Mouse (Mus musculus) liver, embryonic 16.5 days (tissue): Measurements from ENCODE around the gene Pycr1. TPM values are rescaled to one million over a fixed set of nuclear protein-coding genes. Genes with fewer than 3 reads are reported as not detected.
"Not testable (repeated sequence)": the region's sequence is repeated elsewhere in the genome, so short reads cannot be mapped to it uniquely, and the experiment has no call there.

Source experiments
- ATAC-seq: fragments of 200-750 bp; cut with Nextera tagmentation; 2 replicates; pipeline ENCODE4 v1.8.0; 2017; ENCODE audit warnings: low read depth, mild to moderate bottlenecking, moderate number of reproducible peaks, moderate library complexity
- H3K27ac ChIP-seq: fragments of 300-500 bp; sonication (generic); 2 replicates; pipeline ENCODE4 v1.5.1; 2014; ENCODE audit warnings: mild to moderate bottlenecking, low read length
- H3K27me3 ChIP-seq: fragments of 300-500 bp; sonication (generic); 2 replicates; pipeline ENCODE4 v1.6.1; 2014; ENCODE audit warnings: low read depth, low read length, mixed read lengths; ENCODE audit not compliant: control insufficient read depth, insufficient read depth
- H3K36me3 ChIP-seq: fragments of 300-500 bp; sonication (generic); 2 replicates; pipeline ENCODE4 v1.6.1; 2014; ENCODE audit warnings: mild to moderate bottlenecking; ENCODE audit not compliant: control insufficient read depth, insufficient read depth
- H3K4me1 ChIP-seq: fragments of 300-500 bp; sonication (generic); 2 replicates; pipeline ENCODE4 v1.6.1; 2014; ENCODE audit warnings: low read depth, low read length, mixed read lengths; ENCODE audit not compliant: control insufficient read depth
- H3K4me2 ChIP-seq: fragments of 300-500 bp; sonication (generic); 2 replicates; pipeline ENCODE4 v1.6.1; 2014; ENCODE audit warnings: low read depth, low read length, mixed read lengths
- H3K4me3 ChIP-seq: fragments of 300-500 bp; sonication (generic); 2 replicates; pipeline ENCODE4 v1.5.1; 2014; ENCODE audit warnings: low read depth, mild to moderate bottlenecking, low read length
- H3K9ac ChIP-seq: fragments of 300-500 bp; sonication (generic); 2 replicates; pipeline ENCODE4 v1.6.1; 2014; ENCODE audit warnings: low read depth, low read length
- H3K9me3 ChIP-seq: fragments of 300-500 bp; sonication (generic); replicated peaks from 2 replicates; pipeline ENCODE4 v1.6.1; 2016; ENCODE audit warnings: low read length; ENCODE audit not compliant: control insufficient read depth
- WGBS: fragments of 180-500 bp; shearing (Covaris S2); extraction: QIAGEN DNeasy Blood & Tissue Kit; methylation state at CpG from one replicate; pipeline ENCODE4 v1.1.7; 2014; ENCODE audit not compliant: insufficient replicate concordance; 5-methylcytosine and 5-hydroxymethylcytosine counted together
- polyA plus RNA-seq: library from polyadenylated mRNA; unstranded; fragments of >200 nt; fragmentation: Nextera tagmentation; extraction: Ambion mirVana; gene quantifications from 2 replicates; pipeline ENCODE4 v1.2.1, GENCODE M21; 2015

Pycr1 gene
- polyA plus RNA-seq, 1 experiment from 2014 or later: 5.1 TPM

GRCm38 (mm10) chr11:120676951-120677350 lies 33.4 kb upstream of the Pycr1 start:
- Histone ChIP-seq H3K4me2 (no peak overlapping the region), H3K9ac (no peak overlapping the region), H3K4me3 (no peak overlapping the region), H3K9me3 (no peaks in the 10 kb centered on the region), H3K27me3 (no peaks in the 10 kb centered on the region), H3K36me3 (0 out of 2 replicates have a peak, but pooled peaks cover 2% of the 10 kb centered on the region), H3K27ac (no peak overlapping the region), H3K4me1 (peaks cover 14% of the 10 kb centered on the region)
- no peak for ATAC-seq
- 75% methylated on average over 4 of the region's 4 CpGs for WGBS

DNA sequence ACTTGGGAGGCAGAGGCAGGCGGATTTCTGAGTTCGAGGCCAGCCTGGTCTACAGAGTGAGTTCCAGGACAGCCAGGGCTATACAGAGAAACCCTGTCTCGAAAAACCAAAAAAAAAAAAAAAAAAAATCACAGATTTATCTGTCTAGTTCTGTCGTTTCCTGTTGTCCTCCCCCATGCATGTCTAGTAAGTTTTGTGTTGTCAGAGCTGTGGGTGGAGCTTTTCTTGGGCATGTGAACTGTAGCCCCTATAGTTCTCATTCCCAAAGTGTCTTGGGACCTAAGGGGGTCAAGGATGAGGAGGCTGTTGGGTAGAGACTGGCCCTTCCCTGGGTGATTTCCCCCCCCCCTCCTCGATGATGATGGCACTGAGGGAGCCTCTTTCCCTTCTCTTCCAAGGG lies 32.3 kb upstream of the Pycr1 start:
- peaks cover 14% of the 10 kb centered on the region for H3K4me1 ChIP-seq
- H3K27me3 ChIP-seq, H3K4me3 ChIP-seq, H3K9me3 ChIP-seq, H3K36me3 ChIP-seq, H3K9ac ChIP-seq, H3K27ac ChIP-seq, H3K4me2 ChIP-seq, ATAC-seq: not testable (repeated sequence)
- WGBS: 65% methylated on average over 3 of the region's 5 CpGs

GRCm38 (mm10) chr11:120673594-120674122 lies 30.1 kb upstream of the Pycr1 start:
- Histone ChIP-seq H3K36me3 (no peaks in the 10 kb centered on the region), H3K4me1 (peaks cover 14% of the 10 kb centered on the region), H3K9me3 (no peaks in the 10 kb centered on the region), H3K27me3 (no peaks in the 10 kb centered on the region), H3K4me3 (peak overlapping the region; percentile 83), H3K27ac (peak overlapping the region; percentile 64), H3K4me2 (peak overlapping the region; percentile 75), H3K9ac (peak overlapping the region; percentile 79)
- peak; percentile 2; the same call in 1 of the 2 replicates for ATAC-seq
- 22% methylated on average over 12 of the region's 12 CpGs for WGBS

- H3K4me1 ChIP-seq: peaks cover 14% of the 10 kb centered on the region
- peak within 1 kb of the TSS; percentile 75 for H3K4me2 ChIP-seq
- peak within 1 kb of the TSS; percentile 64 for H3K27ac ChIP-seq
- H3K36me3 ChIP-seq: no peaks in the 10 kb centered on the region
- WGBS: 1% methylated on average over 82 of the region's 83 CpGs
- H3K4me3 ChIP-seq: peak within 1 kb of the TSS; percentile 83
- H3K9me3 ChIP-seq: no peaks in the 10 kb centered on the region
- H3K9ac ChIP-seq: peak within 1 kb of the TSS; percentile 79
- ATAC-seq: peak; percentile 96
- H3K27me3 ChIP-seq: no peaks in the 10 kb centered on the region
These were observed 29.4 kb upstream of the Pycr1 start, which contains the start of gene Aspscr1 for GRCm38 (mm10) chr11:120672687-120673593. Aspscr1 (plus strand) TSS chr11:120672973.

DNA sequence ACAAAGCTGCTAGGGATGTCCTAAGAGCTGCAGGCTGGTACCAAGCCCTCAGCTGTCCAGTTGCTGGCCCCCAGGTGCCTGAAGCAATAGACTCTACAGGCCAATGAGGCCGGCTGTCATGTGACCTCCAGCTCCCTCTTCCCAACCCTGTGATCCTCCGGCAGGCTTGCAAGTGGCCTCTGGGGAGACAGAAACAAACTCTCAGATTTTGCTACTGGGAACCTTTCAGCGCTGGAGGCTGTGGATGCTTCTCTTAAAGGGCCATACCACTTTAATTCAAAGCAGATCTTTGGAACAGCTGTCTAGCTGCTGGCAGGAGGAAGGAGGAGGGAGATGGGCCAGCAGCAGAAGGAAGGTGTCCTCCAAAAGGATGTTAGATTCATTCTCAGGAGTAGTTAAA lies 23.0 kb upstream of the Pycr1 start:
- no peak overlapping the region for H3K27ac ChIP-seq
- H3K9me3 ChIP-seq: no peaks in the 10 kb centered on the region
- no peak overlapping the region for H3K4me2 ChIP-seq
- peaks cover 33% of the 10 kb centered on the region for H3K27me3 ChIP-seq
- ATAC-seq: no peak
- no peak overlapping the region for H3K9ac ChIP-seq
- H3K4me1 ChIP-seq: no peaks in the 10 kb centered on the region
- H3K36me3 ChIP-seq: no peaks in the 10 kb centered on the region
- H3K4me3 ChIP-seq: no peak overlapping the region
- 29% methylated on average over 3 of the region's 3 CpGs for WGBS

GRCm38 (mm10) chr11:120665406-120665805 lies 21.8 kb upstream of the Pycr1 start:
- Histone ChIP-seq H3K4me2 (no peak overlapping the region), H3K4me3 (no peak overlapping the region), H3K9me3 (no peaks in the 10 kb centered on the region), H3K4me1 (peaks cover 6% of the 10 kb centered on the region), H3K36me3 (no peaks in the 10 kb centered on the region), H3K9ac (no peak overlapping the region), H3K27me3 (peaks cover 45% of the 10 kb centered on the region), H3K27ac (no peak overlapping the region)
- WGBS: 66% methylated on average over 3 of the region's 3 CpGs
- no peak for ATAC-seq

DNA sequence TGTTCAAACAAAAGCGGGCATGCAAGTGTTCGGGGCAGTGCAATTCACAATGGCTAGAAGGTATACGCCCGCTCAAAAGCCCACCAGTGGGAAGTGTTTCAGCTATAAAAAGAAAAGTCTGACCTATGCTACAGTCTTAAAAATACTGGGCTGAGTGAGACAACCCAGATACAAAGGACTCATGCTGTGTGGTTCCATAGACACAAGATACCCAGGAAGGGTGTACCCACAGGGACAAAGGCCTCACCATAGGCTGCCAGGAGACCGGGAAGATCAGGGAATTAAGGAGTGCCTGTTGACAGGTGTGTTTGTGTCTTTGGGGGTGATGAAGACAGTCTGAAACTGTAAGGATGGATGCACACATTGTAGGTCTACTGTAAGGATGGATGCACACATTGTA lies 20.1 kb upstream of the Pycr1 start:
- H3K4me3 ChIP-seq: no peak overlapping the region
- 83% methylated on average over 5 of the region's 5 CpGs for WGBS
- H3K9ac ChIP-seq: no peak overlapping the region
- H3K27ac ChIP-seq: no peak overlapping the region
- no peaks in the 10 kb centered on the region for H3K9me3 ChIP-seq
- H3K4me2 ChIP-seq: no peak overlapping the region
- no peak for ATAC-seq
- H3K27me3 ChIP-seq: peaks cover 62% of the 10 kb centered on the region
- peaks cover 13% of the 10 kb centered on the region for H3K4me1 ChIP-seq
- no peaks in the 10 kb centered on the region for H3K36me3 ChIP-seq

- Histone ChIP-seq H3K36me3 (no peaks in the 10 kb centered on the region), H3K9ac (no peak overlapping the region), H3K4me1 (peaks cover 13% of the 10 kb centered on the region), H3K27me3 (peaks cover 71% of the 10 kb centered on the region), H3K4me3 (no peak overlapping the region), H3K9me3 (no peaks in the 10 kb centered on the region), H3K27ac (no peak overlapping the region), H3K4me2 (no peak overlapping the region)
- ATAC-seq: no peak
- WGBS: 58% methylated on average over 6 of the region's 6 CpGs
These were observed 19.2 kb upstream of the Pycr1 start for GRCm38 (mm10) chr11:120662759-120663158.

DNA sequence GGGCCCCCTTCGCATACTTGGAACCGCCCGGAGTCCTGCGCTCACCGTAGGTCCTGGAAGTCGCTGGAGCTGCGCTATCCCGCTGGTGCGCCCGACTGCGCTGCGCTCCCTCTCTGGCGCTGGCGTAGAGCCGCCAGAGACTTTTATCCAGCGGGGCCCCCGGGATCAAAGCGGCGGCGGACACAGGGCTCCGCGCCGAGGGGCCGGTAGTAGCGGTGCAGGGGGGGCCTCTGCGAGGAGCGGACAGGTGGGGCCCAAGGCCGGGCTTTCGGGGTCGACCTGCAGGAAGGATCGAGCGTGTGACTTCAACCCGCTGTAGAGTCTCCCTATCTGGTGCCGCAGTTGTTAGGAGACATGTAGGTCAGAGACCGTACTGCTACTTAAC lies 17.5 kb upstream of the Pycr1 start, which contains the start of gene Notum:
Gene Notum (minus strand): TSS at position 100 of the 385 bp plus-strand sequence.
- no peak within 1 kb of the TSS for H3K27ac ChIP-seq
- no peak within 1 kb of the TSS for H3K9ac ChIP-seq
- WGBS: 2% methylated on average over 35 of the region's 35 CpGs
- H3K36me3 ChIP-seq: no peaks in the 10 kb centered on the region
- H3K4me1 ChIP-seq: peaks cover 13% of the 10 kb centered on the region
- H3K9me3 ChIP-seq: no peaks in the 10 kb centered on the region
- peak within 1 kb of the TSS; percentile 46 for H3K4me2 ChIP-seq
- peak within 1 kb of the TSS; percentile 27 for H3K4me3 ChIP-seq
- H3K27me3 ChIP-seq: peaks cover 80% of the 10 kb centered on the region
- no peak for ATAC-seq
